Mouse (Mus musculus) thymus, adult 2 months (tissue): Measurements from ENCODE around the gene Aga. TPM values are rescaled to one million over a fixed set of nuclear protein-coding genes. Genes with fewer than 3 reads are reported as not detected.
"Not testable (repeated sequence)": the region's sequence is repeated elsewhere in the genome, so short reads cannot be mapped to it uniquely, and the experiment has no call there.

Experiments used
- DNase-seq: peaks from one replicate; pipeline ENCODE4 v3.0.0; 2021
- H3K27ac ChIP-seq: fragments of 200-500 bp; 2 replicates; pipeline ENCODE4 v1.5.1; 2012; ENCODE audit warnings: low read length, control low read depth; ENCODE audit not compliant: control insufficient read depth, insufficient read depth
- H3K27me3 ChIP-seq: fragments of 200-500 bp; 2 replicates; pipeline ENCODE4 v1.6.1; 2012; ENCODE audit warnings: mild to moderate bottlenecking, low read length, moderate library complexity, mixed read lengths; ENCODE audit not compliant: control insufficient read depth, insufficient read depth
- H3K36me3 ChIP-seq: fragments of 200-500 bp; 2 replicates; pipeline ENCODE4 v1.6.1; 2012; ENCODE audit warnings: mild to moderate bottlenecking, low read length, moderate library complexity; ENCODE audit not compliant: control insufficient read depth, insufficient read depth
- H3K4me1 ChIP-seq: fragments of 200-500 bp; replicated peaks from 2 replicates; pipeline ENCODE4 v1.6.1; 2012; ENCODE audit warnings: low read length; ENCODE audit not compliant: control insufficient read depth, insufficient read depth
- H3K4me3 ChIP-seq: fragments of 200-500 bp; 2 replicates; pipeline ENCODE4 v1.5.1; 2012; ENCODE audit warnings: mild to moderate bottlenecking, low read length, control low read depth, moderate library complexity; ENCODE audit not compliant: control insufficient read depth, insufficient read depth
- CTCF ChIP-seq: fragments of 200-500 bp; IDR thresholded peaks from 2 replicates; pipeline ENCODE4 v1.5.1; 2012; ENCODE audit warnings: mild to moderate bottlenecking, control low read depth, low read length, moderate library complexity, borderline replicate concordance; ENCODE audit not compliant: control insufficient read depth, poor library complexity, insufficient read depth; ENCODE audit errors: extremely low read depth
- POLR2A ChIP-seq: fragments of 200-500 bp; IDR thresholded peaks from 2 replicates; pipeline ENCODE4 v1.6.1; 2012; ENCODE audit warnings: mild to moderate bottlenecking, low read length, control low read depth, moderate library complexity; ENCODE audit not compliant: control insufficient read depth, poor library complexity, insufficient read depth; ENCODE audit errors: extremely low read depth
- WGBS: fragments of 180-500 bp; shearing (Covaris S2); methylation state at CpG from one replicate; pipeline ENCODE4 v1.1.7; 2018; 5-methylcytosine and 5-hydroxymethylcytosine counted together
- polyA plus RNA-seq: library from polyadenylated mRNA; depleted of rRNA; stranded (reverse); fragments of >200 nt; gene quantifications from 2 replicates; pipeline ENCODE4 v1.2.3, GENCODE M21; 2012; rRNA removed

The Aga gene
- polyA plus RNA-seq: 4.1 and 5.6 TPM in 2 replicates

DNA sequence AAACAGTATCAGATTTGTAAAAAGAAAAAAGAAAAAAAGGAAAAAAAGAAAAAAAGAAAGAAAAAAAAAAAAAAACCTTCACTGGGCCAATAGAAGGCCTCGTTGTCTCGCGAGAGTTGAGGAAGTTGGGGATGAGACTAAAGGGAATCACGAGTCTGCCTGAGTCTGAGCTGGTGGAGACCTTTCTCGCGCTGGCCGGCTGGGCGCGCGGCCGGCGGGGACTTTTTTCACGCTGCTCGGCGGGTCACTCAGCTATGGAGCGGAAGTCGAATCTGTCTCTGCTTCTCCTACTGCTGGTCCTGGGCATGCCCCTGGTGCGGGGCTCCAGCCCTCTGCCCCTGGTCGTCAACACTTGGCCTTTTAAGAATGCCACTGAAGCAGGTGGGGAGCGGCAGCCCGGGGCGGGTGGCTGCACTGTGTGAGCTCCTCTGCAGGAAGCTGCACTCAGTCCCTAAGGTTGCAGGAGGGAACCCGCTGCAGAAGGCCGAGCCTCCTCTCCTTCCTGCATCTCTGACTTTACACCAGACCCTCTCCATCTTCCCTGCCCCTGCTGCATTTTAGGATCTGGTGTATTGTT lies at the start of gene Aga:
TSS of gene Aga (plus strand) at position 177 of the 577 bp plus-strand sequence.
- Histone ChIP-seq H3K4me3 (peak within 1 kb of the TSS; percentile 79), H3K27ac (peak within 1 kb of the TSS; percentile 58; the same call in 1 of the 2 replicates), H3K27me3 (no peaks in the 10 kb centered on the region), H3K36me3 (peaks cover 3% of the 10 kb centered on the region), H3K4me1 (no peaks in the 10 kb centered on the region)
- DNase-seq: peak; percentile 89
- WGBS: 4% methylated on average over 24 of the region's 24 CpGs
- 0 out of 2 replicates have a peak, but pooled peaks have one; percentile 28 for TF ChIP-seq CTCF
- TF ChIP-seq POLR2A: peak; percentile 79

DNA sequence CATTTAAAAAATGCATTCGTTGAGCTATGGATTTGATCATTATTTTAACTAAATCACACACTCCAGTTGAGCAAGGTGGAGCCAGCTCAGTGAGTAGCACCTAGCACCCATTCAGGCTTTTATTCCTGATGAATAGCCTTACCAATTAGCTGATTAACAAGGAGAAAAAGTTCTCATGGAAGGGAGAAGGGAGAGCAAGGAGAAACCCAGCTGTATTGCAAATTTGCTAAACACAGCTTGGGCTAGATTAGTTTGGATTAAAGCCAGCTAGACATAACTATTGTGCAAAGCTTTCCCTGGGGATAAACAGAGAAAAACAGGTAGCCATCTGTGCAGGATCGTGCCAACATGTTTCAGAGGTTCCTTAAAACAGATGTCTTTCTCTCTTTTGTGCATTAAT lies 22.5 kb upstream of the Aga start:
- Histone ChIP-seq H3K27me3 (no peaks in the 10 kb centered on the region), H3K27ac (no peak overlapping the region), H3K4me3 (no peak overlapping the region), H3K36me3 (no peaks in the 10 kb centered on the region), H3K4me1 (no peaks in the 10 kb centered on the region)
- DNase-seq: no peak
- TF ChIP-seq CTCF (no peak), POLR2A (no peak)
- 70% methylated on average over 2 of the region's 2 CpGs for WGBS

DNA sequence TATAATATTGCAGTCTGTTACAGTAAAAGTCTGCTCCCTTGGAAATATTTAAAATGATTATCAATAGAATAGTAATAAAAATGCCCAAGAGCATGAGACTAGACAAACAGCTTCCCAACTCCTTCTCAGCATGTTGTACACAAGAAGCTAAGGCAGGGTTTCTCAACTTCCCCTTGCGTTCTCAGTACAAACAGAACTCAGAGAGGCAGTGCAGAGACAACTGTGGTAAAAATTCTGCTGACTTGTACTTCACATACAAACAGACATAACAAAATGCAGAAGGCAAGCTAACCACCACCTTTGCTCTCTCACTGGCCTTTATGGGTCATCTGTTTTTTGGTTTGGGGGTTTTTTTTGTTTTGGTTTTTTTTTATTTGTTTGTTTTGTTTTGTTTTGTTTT lies 15.3 kb upstream of the Aga start:
- WGBS: 40% methylated on average over 1 of the region's 1 CpGs

DNA sequence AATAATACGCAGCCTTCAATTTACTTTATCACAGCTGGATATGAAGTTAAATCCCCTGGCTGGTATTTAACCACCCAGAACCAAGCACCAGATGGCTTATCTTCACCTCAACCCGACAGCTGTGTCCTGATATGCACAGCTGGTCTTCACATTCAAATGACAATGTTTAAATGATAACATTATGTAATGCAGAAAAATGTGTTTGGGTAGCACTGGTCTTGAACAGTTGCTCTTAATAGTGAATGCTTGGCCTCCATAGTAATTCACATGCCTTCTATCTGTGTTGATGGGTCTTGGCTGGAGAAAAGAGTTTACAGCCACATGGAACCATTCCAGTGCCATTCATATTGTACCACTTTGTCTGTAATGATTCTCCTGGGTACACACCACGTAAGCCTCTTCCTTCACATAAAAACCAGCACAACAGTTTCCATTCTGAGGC lies 14.6 kb upstream of the Aga start:
- no peak for DNase-seq
- H3K4me3 ChIP-seq: no peak overlapping the region
- no peaks in the 10 kb centered on the region for H3K36me3 ChIP-seq
- no peak overlapping the region for H3K27ac ChIP-seq
- TF ChIP-seq POLR2A: no peak
- no peak for TF ChIP-seq CTCF
- WGBS: 86% methylated on average over 3 of the region's 3 CpGs
- H3K4me1 ChIP-seq: no peaks in the 10 kb centered on the region
- H3K27me3 ChIP-seq: no peaks in the 10 kb centered on the region

More for the DNA sequence above, 15.3 kb upstream of the Aga start:
- no peak overlapping the region for H3K4me3 ChIP-seq
- H3K36me3 ChIP-seq: no peaks in the 10 kb centered on the region
- TF ChIP-seq CTCF (no peak), POLR2A (no peak)
- DNase-seq: no peak
- no peaks in the 10 kb centered on the region for H3K4me1 ChIP-seq
- H3K27me3 ChIP-seq: no peaks in the 10 kb centered on the region
- H3K27ac ChIP-seq: no peak overlapping the region

DNA sequence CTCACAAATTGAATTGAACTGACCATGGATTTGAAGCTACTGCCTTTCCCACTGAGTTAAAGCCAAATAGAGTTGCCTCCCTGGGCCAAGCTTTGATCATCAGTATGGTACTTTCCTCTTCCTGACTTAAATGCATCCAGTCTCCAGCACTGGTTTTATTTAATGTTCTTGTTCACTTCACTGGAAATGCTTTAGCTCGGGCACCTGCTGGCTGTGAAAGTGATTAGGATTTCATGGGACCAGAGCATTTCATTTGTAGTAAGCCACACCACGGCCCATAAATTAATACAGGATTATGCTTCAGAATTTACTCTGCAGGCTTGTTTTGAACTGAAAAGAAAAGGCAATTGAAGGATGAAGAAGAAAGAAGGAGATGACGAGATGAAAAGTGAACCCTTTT lies 26.5 kb downstream of the Aga start:
- H3K27me3 ChIP-seq, H3K36me3 ChIP-seq, DNase-seq, H3K4me1 ChIP-seq, H3K4me3 ChIP-seq, H3K27ac ChIP-seq: not testable (repeated sequence)
- 92% methylated on average over 3 of the region's 3 CpGs for WGBS

DNA sequence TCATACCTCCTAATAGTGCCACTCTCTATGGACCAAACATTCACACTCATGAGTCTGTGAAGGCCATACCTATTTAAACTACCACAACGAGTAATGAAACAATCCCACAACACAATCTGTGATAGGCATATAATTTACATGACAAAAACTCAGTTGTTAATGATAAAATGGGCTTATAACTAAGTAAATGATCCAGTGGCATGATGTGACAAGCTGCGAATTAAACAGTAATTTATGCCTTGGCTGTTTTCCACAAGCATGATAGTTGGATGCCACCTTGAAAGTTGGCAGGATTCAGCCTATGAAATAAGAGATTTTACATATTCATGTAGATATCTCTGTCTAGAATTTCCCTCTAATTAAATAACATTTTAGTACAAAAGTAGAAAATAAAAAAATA lies 28.1 kb downstream of the Aga start:
- no peaks in the 10 kb centered on the region for H3K36me3 ChIP-seq
- no peaks in the 10 kb centered on the region for H3K27me3 ChIP-seq
- no peak overlapping the region for H3K27ac ChIP-seq
- 90% methylated on average over 2 of the region's 2 CpGs for WGBS
- H3K4me3 ChIP-seq: no peak overlapping the region
- no peak for TF ChIP-seq CTCF
- no peak for TF ChIP-seq POLR2A
- DNase-seq: no peak
- no peaks in the 10 kb centered on the region for H3K4me1 ChIP-seq

DNA sequence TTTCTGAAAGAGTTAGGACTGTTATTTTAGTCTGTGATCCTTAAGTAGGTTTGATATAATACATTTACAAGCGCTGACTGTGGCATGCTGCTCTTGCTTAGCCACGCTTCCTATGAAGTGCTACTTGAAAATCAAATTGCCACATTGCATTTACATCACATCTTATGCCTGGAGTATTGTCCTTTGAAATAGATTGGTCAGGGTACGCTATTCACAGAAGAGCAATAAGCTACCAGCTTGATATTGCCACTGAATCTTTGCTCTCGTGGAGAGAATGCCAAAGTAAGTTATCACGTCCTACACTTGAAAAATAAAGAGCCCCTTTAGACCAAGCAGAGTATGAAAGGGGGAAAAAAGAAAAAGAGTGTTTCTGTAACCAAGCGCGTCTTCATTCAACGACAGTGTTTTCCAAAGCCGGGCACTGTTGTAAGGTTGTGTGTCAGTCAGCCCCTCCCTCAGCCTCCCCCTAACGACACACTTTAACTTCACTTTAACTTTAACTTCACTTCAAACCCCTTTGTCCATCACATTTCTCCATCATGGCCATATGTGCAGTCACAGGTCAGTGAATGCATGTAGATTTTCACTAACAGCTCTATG lies 51.0 kb downstream of the Aga start:
- Histone ChIP-seq H3K4me3 (no peak overlapping the region), H3K4me1 (no peaks in the 10 kb centered on the region), H3K27me3 (no peaks in the 10 kb centered on the region), H3K36me3 (no peaks in the 10 kb centered on the region), H3K27ac (no peak overlapping the region)
- WGBS: 93% methylated on average over 10 of the region's 10 CpGs
- TF ChIP-seq POLR2A (no peak), CTCF (no peak)
- DNase-seq: no peak
